Mouse (Mus musculus): Measurements from ENCODE around the gene Nkx1-2. TPM values are rescaled to one million over a fixed set of nuclear protein-coding genes. Genes with fewer than 3 reads are reported as not detected.
A peak's percentile ranks its signal among the peaks of the same experiment; 100 is the strongest.

The Nkx1-2 gene
- polyA plus RNA-seq, 1 experiment from 2014 or later, result 0.57 TPM

GRCm38 (mm10) chr7:132554091-132554490 is 45.3 kb downstream of the Nkx1-2 start:
- Histone ChIP-seq H3K4me3 (ENCODE audit: low read depth, low read length) (no peak overlapping the region), H3K27ac (ENCODE audit: low read depth, low read length) (no peak overlapping the region), H3K9me3 (ENCODE audit: control insufficient read depth) (no peaks in the 10 kb centered on the region), H3K4me2 (replicated peaks; ENCODE audit: low read depth) (no peak overlapping the region), H3K27me3 (replicated peaks; ENCODE audit: control insufficient read depth, insufficient read depth, low read length) (no peaks in the 10 kb centered on the region), H3K36me3 (ENCODE audit: control insufficient read depth, insufficient read depth) (peaks cover 23% of the 10 kb centered on the region), H3K9ac (ENCODE audit: low read depth, low read length) (no peak overlapping the region), H3K4me1 (replicated peaks; ENCODE audit: control insufficient read depth, insufficient read depth, low read length) (no peaks in the 10 kb centered on the region)
- no peak for ATAC-seq
- WGBS, result 40% methylated on average over 2 of the region's 2 CpGs
- TF ChIP-seq CTCF (IDR thresholded peaks at IDR 0.05; ENCODE audit: low read depth), result no peak

GRCm38 (mm10) chr7:132551351-132552126 is 47.9 kb downstream of the Nkx1-2 start:
- H3K36me3 ChIP-seq (ENCODE audit: control insufficient read depth, insufficient read depth), result peaks cover under 1% of the 10 kb centered on the region
- H3K27me3 ChIP-seq (replicated peaks; ENCODE audit: control insufficient read depth, insufficient read depth, low read length), result no peaks in the 10 kb centered on the region
- no peaks in the 10 kb centered on the region for H3K4me1 ChIP-seq (replicated peaks; ENCODE audit: control insufficient read depth, insufficient read depth, low read length)
- H3K9ac ChIP-seq (ENCODE audit: low read depth, low read length), result 0 out of 2 replicates have a peak overlapping the region, but pooled peaks have one; percentile 35
- H3K27ac ChIP-seq (ENCODE audit: low read depth, low read length), result peak overlapping the region; percentile 67
- peak overlapping the region; percentile 78 for H3K4me2 ChIP-seq (replicated peaks; ENCODE audit: low read depth)
- 1% methylated on average over 27 of the region's 27 CpGs for WGBS
- peak; percentile 90 for ATAC-seq
- peak overlapping the region; percentile 43 for H3K4me3 ChIP-seq (ENCODE audit: low read depth, low read length)
- TF ChIP-seq CTCF (IDR thresholded peaks at IDR 0.05; ENCODE audit: low read depth), result peak; percentile 98
- no peaks in the 10 kb centered on the region for H3K9me3 ChIP-seq (ENCODE audit: control insufficient read depth)

GRCm38 (mm10) chr7:132547126-132547525 is 52.3 kb downstream of the Nkx1-2 start:
- no peak for TF ChIP-seq CTCF (IDR thresholded peaks at IDR 0.05; ENCODE audit: low read depth)
- no peak for ATAC-seq

More at GRCm38 (mm10) chr7:132547126-132547525, 52.3 kb downstream of the Nkx1-2 start:
- Histone ChIP-seq H3K4me1 (replicated peaks; ENCODE audit: control insufficient read depth, insufficient read depth, low read length) (no peaks in the 10 kb centered on the region), H3K36me3 (ENCODE audit: control insufficient read depth, insufficient read depth) (no peaks in the 10 kb centered on the region), H3K9ac (ENCODE audit: low read depth, low read length) (no peak overlapping the region), H3K27ac (ENCODE audit: low read depth, low read length) (no peak overlapping the region), H3K4me3 (ENCODE audit: low read depth, low read length) (no peak overlapping the region), H3K27me3 (replicated peaks; ENCODE audit: control insufficient read depth, insufficient read depth, low read length) (no peaks in the 10 kb centered on the region), H3K9me3 (ENCODE audit: control insufficient read depth) (no peaks in the 10 kb centered on the region), H3K4me2 (replicated peaks; ENCODE audit: low read depth) (no peak overlapping the region)
- WGBS, result 81% methylated on average over 3 of the region's 3 CpGs

Other genes starting within 250 kb of the Nkx1-2 start
- gene Oat, start 23.2 kb downstream of the Nkx1-2 start, polyA plus RNA-seq (2015; fragmentation: Nextera tagmentation; extraction: Ambion mirVana), result 1,789 and 2,051 TPM in 2 replicates
- gene Lhpp, start 11.0 kb upstream of the Nkx1-2 start, polyA plus RNA-seq (2015; fragmentation: Nextera tagmentation; extraction: Ambion mirVana), result 52.0 and 54.5 TPM in 2 replicates
- 13.5 and 17.3 TPM in 2 replicates for gene Fam53b, start 214.2 kb upstream of the Nkx1-2 start, polyA plus RNA-seq (2015; fragmentation: Nextera tagmentation; extraction: Ambion mirVana)